Mouse (Mus musculus) frontal cortex, adult 2 months (tissue): ENCODE results near the gene Gpx1. TPM values are rescaled to one million over a fixed set of nuclear protein-coding genes. Genes with fewer than 3 reads are reported as not detected.
A peak's percentile ranks its signal among the peaks of the same experiment; 100 is the strongest.

Experiments used
- DNase-seq, 2 experiments: peaks; one replicate each; pipeline ENCODE4 v3.0.0; 2022; ENCODE audit warnings: low spot score in 1 of 2; ENCODE audit errors: extremely low spot score in 1 of 2
- polyA plus RNA-seq: library from polyadenylated mRNA; depleted of rRNA; stranded (reverse); fragments of >200 nt; gene quantifications from 2 replicates; pipeline ENCODE4 v1.2.3, GENCODE M21; 2012

Gene Gpx1
- polyA plus RNA-seq, 1 experiment = 271 TPM

GRCm38 (mm10) chr9:108338551-108338885, 185 bp upstream of the Gpx1 start:
- DNase-seq = no peak

GRCm38 (mm10) chr9:108339886-108340257, 1.2 kb downstream of the Gpx1 start:
- DNase-seq = no peak

- DNase-seq = no peak
These were observed 1.8 kb downstream of the Gpx1 start for GRCm38 (mm10) chr9:108340258-108341138.

GRCm38 (mm10) chr9:108341139-108341475, 2.4 kb downstream of the Gpx1 start:
- DNase-seq = no peak

- no peak for DNase-seq
These were observed 3.1 kb downstream of the Gpx1 start for GRCm38 (mm10) chr9:108341801-108342200.

- DNase-seq = peak in 1 of 2 experiments; percentile 32
These were observed 3.7 kb downstream of the Gpx1 start for GRCm38 (mm10) chr9:108342301-108342831.

- no peak for DNase-seq
These were observed 4.6 kb downstream of the Gpx1 start for GRCm38 (mm10) chr9:108343331-108343730.

GRCm38 (mm10) chr9:108343835-108344234, 5.1 kb downstream of the Gpx1 start:
- DNase-seq = no peak

GRCm38 (mm10) chr9:108344471-108344870, 5.8 kb downstream of the Gpx1 start:
- no peak for DNase-seq

GRCm38 (mm10) chr9:108347024-108347423, 8.3 kb downstream of the Gpx1 start:
- DNase-seq = peak in 1 of 2 experiments; percentile 33

GRCm38 (mm10) chr9:108347540-108348289, 9.0 kb downstream of the Gpx1 start, which contains the start of gene Usp4:
Usp4 (plus strand) TSS chr9:108347853.
- DNase-seq = peak; percentile 56 to 87

- no peak for DNase-seq
These were observed 9.6 kb downstream of the Gpx1 start for GRCm38 (mm10) chr9:108348290-108348680.

- DNase-seq = no peak
These were observed 11.0 kb downstream of the Gpx1 start for GRCm38 (mm10) chr9:108349727-108350126.

GRCm38 (mm10) chr9:108378234-108378633, 39.5 kb downstream of the Gpx1 start:
- DNase-seq = no peak

- no peak for DNase-seq
These were observed 40.0 kb downstream of the Gpx1 start for GRCm38 (mm10) chr9:108378736-108379135.

GRCm38 (mm10) chr9:108379294-108379693, 40.6 kb downstream of the Gpx1 start:
- DNase-seq = no peak

- DNase-seq = no peak
These were observed 42.7 kb downstream of the Gpx1 start for GRCm38 (mm10) chr9:108381382-108381781.

GRCm38 (mm10) chr9:108385006-108385405, 46.3 kb downstream of the Gpx1 start:
- no peak for DNase-seq

GRCm38 (mm10) chr9:108386816-108387215, 48.1 kb downstream of the Gpx1 start:
- no peak for DNase-seq

GRCm38 (mm10) chr9:108388601-108389000, 49.9 kb downstream of the Gpx1 start:
- DNase-seq = no peak

- DNase-seq = no peak
These were observed 50.5 kb downstream of the Gpx1 start for GRCm38 (mm10) chr9:108389220-108389619.
